8 mouse cellular contexts compared by ENCODE assay signal in genomic region chr16:5255081-5255740, GRCm38 (mm10). TPM values are rescaled to one million over a fixed set of nuclear protein-coding genes. Genes with fewer than 3 reads are reported as not detected.
DNase-seq lines count a peak whose midpoint lies in the region; ATAC-seq and TF ChIP-seq lines count a peak whose summit lies in the region.

No protein-coding gene starts in this region.

- no peak for DNase-seq in kidney, adult 2 months
- no peak for DNase-seq in kidney, adult 9 months
- DNase-seq in hindbrain, embryonic 10.5 days (ENCODE audit: low spot score), result no peak
- DNase-seq in lung, postnatal 0 days (ENCODE audit: low spot score), result peak; percentile 27
- DNase-seq in yolk sac, embryonic 10.5 days (ENCODE audit: low spot score), result peak; percentile 29
- no peak for DNase-seq in gastrocnemius, adult 18-20 months (ENCODE audit: low spot score)
- no peak for DNase-seq in gastrocnemius, postnatal 4 days (ENCODE audit: low spot score in 2 of 2)

- H3K9ac ChIP-seq in lung, postnatal 0 days (replicated peaks; ENCODE audit: low read depth), result peak overlapping the region; percentile 34; the same call in 1 of the 2 replicates

- H3K36me3 ChIP-seq in kidney, adult 2 months (ENCODE audit: control insufficient read depth, insufficient read depth, low read length), result no peaks in the 10 kb centered on the region
- H3K36me3 ChIP-seq in hindbrain, embryonic 10.5 days, result peaks cover 10% of the 10 kb centered on the region
- H3K36me3 ChIP-seq in lung, postnatal 0 days (ENCODE audit: insufficient read depth, low read length), result no peaks in the 10 kb centered on the region

- TF ChIP-seq CTCF in kidney, adult 2 months (conservative IDR thresholded peaks at IDR 0.05; ENCODE audit: insufficient read depth, insufficient read length, low read depth, low read length), result no peak
- no peak for TF ChIP-seq CTCF in bone marrow macrophage, adult 2 months (IDR thresholded peaks at IDR 0.05; ENCODE audit: low read depth, low read length)
- no peak for TF ChIP-seq CTCF in lung, postnatal 0 days (IDR thresholded peaks at IDR 0.05)

- ATAC-seq in lung, postnatal 0 days, result no peak

- TF ChIP-seq POLR2A in kidney, adult 2 months (IDR thresholded peaks at IDR 0.05; ENCODE audit: low read depth, low read length), result no peak
- no peak for TF ChIP-seq POLR2A in bone marrow macrophage, adult 2 months (IDR thresholded peaks at IDR 0.05; ENCODE audit: borderline replicate concordance, low read depth, low read length)

- peak overlapping the region; percentile 91 for H3K4me2 ChIP-seq in lung, postnatal 0 days (replicated peaks; ENCODE audit: low read depth, low read length)

- no peaks in the 10 kb centered on the region for H3K27me3 ChIP-seq in kidney, adult 2 months (replicated peaks; ENCODE audit: control insufficient read depth, insufficient read depth, low read length)
- H3K27me3 ChIP-seq in hindbrain, embryonic 10.5 days (ENCODE audit: insufficient read depth, poor library complexity, severe bottlenecking), result no peaks in the 10 kb centered on the region
- H3K27me3 ChIP-seq in lung, postnatal 0 days (replicated peaks; ENCODE audit: insufficient read depth, low read length), result no peaks in the 10 kb centered on the region

- under 1% methylated on average over 27 of the region's 27 CpGs for WGBS in kidney, adult 2 months
- 3% methylated on average over 27 of the region's 27 CpGs for WGBS in hindbrain, embryonic 10.5 days
- WGBS in lung, postnatal 0 days, result 1% methylated on average over 27 of the region's 27 CpGs

- H3K27ac ChIP-seq in kidney, adult 2 months (ENCODE audit: insufficient read depth, low read depth, low read length), result peak overlapping the region; percentile 45; the same call in 1 of the 2 replicates
- peak overlapping the region; percentile 44 for H3K27ac ChIP-seq in bone marrow macrophage, adult 2 months (ENCODE audit: insufficient read depth, low read depth, low read length)
- peak overlapping the region; percentile 91 for H3K27ac ChIP-seq in hindbrain, embryonic 10.5 days
- H3K27ac ChIP-seq in lung, postnatal 0 days (ENCODE audit: low read length), result peak overlapping the region; percentile 66

- H3K9me3 ChIP-seq in hindbrain, embryonic 10.5 days, result no peaks in the 10 kb centered on the region
- H3K9me3 ChIP-seq in lung, postnatal 0 days (ENCODE audit: low read length), result no peaks in the 10 kb centered on the region

- no peaks in the 10 kb centered on the region; the same call in 1 of the 2 replicates for H3K4me1 ChIP-seq in kidney, adult 2 months (ENCODE audit: control insufficient read depth, insufficient read depth, low read length)
- H3K4me1 ChIP-seq in bone marrow macrophage, adult 2 months (ENCODE audit: control insufficient read depth, insufficient read depth, low read length), result peaks cover 15% of the 10 kb centered on the region
- H3K4me1 ChIP-seq in hindbrain, embryonic 10.5 days (replicated peaks), result peaks cover 24% of the 10 kb centered on the region
- H3K4me1 ChIP-seq in lung, postnatal 0 days (ENCODE audit: insufficient read depth, low read depth, low read length), result peaks cover 3% of the 10 kb centered on the region; the same call in 1 of the 2 replicates

- no peak for TF ChIP-seq EP300 in lung, postnatal 0 days (IDR thresholded peaks at IDR 0.05)

- peak overlapping the region; percentile 67 for H3K4me3 ChIP-seq in kidney, adult 2 months (ENCODE audit: insufficient read depth, low read depth, low read length)
- H3K4me3 ChIP-seq in bone marrow macrophage, adult 2 months (ENCODE audit: insufficient read depth, low read length), result peak overlapping the region; percentile 97
- peak overlapping the region; percentile 70 for H3K4me3 ChIP-seq in hindbrain, embryonic 10.5 days
- peak overlapping the region; percentile 73 for H3K4me3 ChIP-seq in lung, postnatal 0 days (ENCODE audit: low read depth, low read length)

RNA-seq across cellular contexts. Expression of gene Eef2kmt, which starts 0.6 kb away (rescaled TPM):
- polyA plus RNA-seq in kidney, adult 2 months (2012; rRNA removed), result 59.1 and 68.1 TPM in 2 replicates
- 9.8 and 12.4 TPM in 2 replicates for polyA plus RNA-seq in bone marrow macrophage, adult 2 months (2012; ENCODE audit: insufficient read depth, insufficient read length, missing spikeins)
- 20.2 and 20.7 TPM in 2 replicates for polyA plus RNA-seq in hindbrain, embryonic 10.5 days (2016; fragmentation: Nextera tagmentation; extraction: Ambion mirVana)
- 24.6 and 26.4 TPM in 2 replicates for polyA plus RNA-seq in lung, postnatal 0 days (2015; fragmentation: Nextera tagmentation; extraction: Ambion mirVana)
- 1 to 10 TPM; 6.5 to 6.9 TPM for total RNA-seq in gastrocnemius, adult 18-20 months (2021)
- 10 to 100 TPM; 17.1 to 18.1 TPM for total RNA-seq in gastrocnemius, postnatal 4 days (2021)

RNA-seq across cellular contexts. Expression of gene Alg1, which starts 21.8 kb away (rescaled TPM):
- 71.1 and 81.7 TPM in 2 replicates for polyA plus RNA-seq in kidney, adult 2 months (2012; rRNA removed)
- polyA plus RNA-seq in bone marrow macrophage, adult 2 months (2012; ENCODE audit: insufficient read depth, insufficient read length, missing spikeins), result 26.9 and 28.0 TPM in 2 replicates
- polyA plus RNA-seq in hindbrain, embryonic 10.5 days (2016; fragmentation: Nextera tagmentation; extraction: Ambion mirVana), result 27.8 and 28.0 TPM in 2 replicates
- 32.1 and 35.9 TPM in 2 replicates for polyA plus RNA-seq in lung, postnatal 0 days (2015; fragmentation: Nextera tagmentation; extraction: Ambion mirVana)
- 10 to 100 TPM in 1 of 2 experiments, 1 to 10 TPM in 1; 8.8 to 10.7 TPM for total RNA-seq in gastrocnemius, adult 18-20 months (2021)
- total RNA-seq in gastrocnemius, postnatal 4 days (2021), result 10 to 100 TPM; 17.0 to 17.6 TPM

RNA-seq across cellular contexts. Expression of gene AU021092, which starts 33.1 kb away (rescaled TPM):
- 42.5 and 46.4 TPM in 2 replicates for polyA plus RNA-seq in kidney, adult 2 months (2012; rRNA removed)
- polyA plus RNA-seq in bone marrow macrophage, adult 2 months (2012; ENCODE audit: insufficient read depth, insufficient read length, missing spikeins), result not detected in 2 replicates
- polyA plus RNA-seq in hindbrain, embryonic 10.5 days (2016; fragmentation: Nextera tagmentation; extraction: Ambion mirVana), result 1.8 and 3.2 TPM in 2 replicates
- 158 and 169 TPM in 2 replicates for polyA plus RNA-seq in lung, postnatal 0 days (2015; fragmentation: Nextera tagmentation; extraction: Ambion mirVana)
- total RNA-seq in gastrocnemius, adult 18-20 months (2021), result 1 to 10 TPM; 2.6 to 3.8 TPM
- 1 to 10 TPM; 8.1 to 8.2 TPM for total RNA-seq in gastrocnemius, postnatal 4 days (2021)

RNA-seq across cellular contexts. Expression of gene Nagpa, which starts 51.4 kb away (rescaled TPM):
- polyA plus RNA-seq in kidney, adult 2 months (2012; rRNA removed), result 29.4 and 30.5 TPM in 2 replicates
- 49.7 and 66.8 TPM in 2 replicates for polyA plus RNA-seq in bone marrow macrophage, adult 2 months (2012; ENCODE audit: insufficient read depth, insufficient read length, missing spikeins)
- polyA plus RNA-seq in hindbrain, embryonic 10.5 days (2016; fragmentation: Nextera tagmentation; extraction: Ambion mirVana), result 14.4 and 15.3 TPM in 2 replicates
- polyA plus RNA-seq in lung, postnatal 0 days (2015; fragmentation: Nextera tagmentation; extraction: Ambion mirVana), result 13.4 and 14.5 TPM in 2 replicates
- 1 to 10 TPM; 6.9 TPM for total RNA-seq in gastrocnemius, adult 18-20 months (2021)
- total RNA-seq in gastrocnemius, postnatal 4 days (2021), result 10 to 100 TPM in 1 of 2 experiments, 1 to 10 TPM in 1; 7.6 to 10.5 TPM

Comparison
In these comparisons a context has a peak if more than half of its experiments do, and no peak if none do; other contexts are left out.
1. DNase-seq: peak in lung, postnatal 0 days (single experiment) and yolk sac, embryonic 10.5 days (single experiment); none in kidney, adult 2 months (single experiment), kidney, adult 9 months (single experiment), hindbrain, embryonic 10.5 days (single experiment), gastrocnemius, adult 18-20 months (single experiment) and gastrocnemius, postnatal 4 days (0 of 2).
2. RNA of gene AU021092, which starts 33.1 kb away (polyA plus RNA-seq): 158 to 169 TPM in lung, postnatal 0 days and 42.5 to 46.4 TPM in kidney, adult 2 months; 1.8 to 3.2 TPM in hindbrain, embryonic 10.5 days and not detected in bone marrow macrophage, adult 2 months; every median in the first group is over 10 times any median in the second.
3. Peak in every context shown above with its lines, with median percentiles within 50 percentile points of each other: H3K27ac ChIP-seq and H3K4me3 ChIP-seq.